Mouse (Mus musculus): ENCODE data around the gene Atp10a. TPM values are rescaled to one million over a fixed set of nuclear protein-coding genes. Genes with fewer than 3 reads are reported as not detected.

Gene Atp10a
- polyA plus RNA-seq, 1 experiment from 2014 or later: 1.5 TPM

DNA sequence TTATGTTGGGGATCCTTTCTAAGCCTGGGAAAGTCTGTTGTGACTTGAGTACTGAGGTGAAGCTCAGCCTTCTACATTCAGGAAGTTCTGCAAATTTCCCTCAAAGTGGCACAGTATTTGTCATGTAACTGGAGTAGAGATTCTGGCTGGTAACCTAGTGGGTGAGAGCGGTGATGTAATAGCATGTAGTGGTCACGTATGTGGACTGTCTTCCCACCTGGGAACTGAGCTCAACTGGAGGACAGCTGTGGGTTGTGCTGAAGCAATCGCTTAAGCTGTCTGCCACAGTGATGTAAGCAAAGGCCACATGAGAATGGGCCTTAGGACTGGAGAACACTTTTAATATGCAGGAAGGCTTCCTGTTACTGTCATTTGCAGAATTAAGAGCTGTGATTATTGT is 60.7 kb downstream of the Atp10a start:
- 0 out of 2 replicates have a peak, but pooled peaks cover 3% of the 10 kb centered on the region for H3K4me1 ChIP-seq (ENCODE audit: control insufficient read depth, insufficient read depth, low read length)
- no peaks in the 10 kb centered on the region for H3K36me3 ChIP-seq (ENCODE audit: control insufficient read depth, insufficient read depth, low read length)
- no peaks in the 10 kb centered on the region for H3K27me3 ChIP-seq (ENCODE audit: control insufficient read depth, insufficient read depth, low read length)
- no peak for ATAC-seq (replicated peaks; ENCODE audit: insufficient number of reproducible peaks, low FRiP score, low TSS enrichment)
- WGBS (ENCODE audit: insufficient replicate concordance): 80% methylated on average over 3 of the region's 3 CpGs
- H3K9me3 ChIP-seq (replicated peaks; ENCODE audit: control insufficient read depth, low read length): no peaks in the 10 kb centered on the region
- H3K4me3 ChIP-seq (ENCODE audit: low read depth, low read length): no peak overlapping the region
- no peak overlapping the region for H3K9ac ChIP-seq (ENCODE audit: low read depth, low read length)
- H3K27ac ChIP-seq (ENCODE audit: low read depth, low read length): no peak overlapping the region
- H3K4me2 ChIP-seq: no peak overlapping the region

- 0 out of 2 replicates have a peak, but pooled peaks cover 3% of the 10 kb centered on the region for H3K4me1 ChIP-seq (ENCODE audit: control insufficient read depth, insufficient read depth, low read length)
- H3K4me3 ChIP-seq (ENCODE audit: low read depth, low read length): no peak overlapping the region
- no peaks in the 10 kb centered on the region for H3K36me3 ChIP-seq (ENCODE audit: control insufficient read depth, insufficient read depth, low read length)
- WGBS (ENCODE audit: insufficient replicate concordance): 78% methylated on average over 2 of the region's 2 CpGs
- no peak for ATAC-seq (replicated peaks; ENCODE audit: insufficient number of reproducible peaks, low FRiP score, low TSS enrichment)
- H3K9me3 ChIP-seq (replicated peaks; ENCODE audit: control insufficient read depth, low read length): no peaks in the 10 kb centered on the region
- H3K9ac ChIP-seq (ENCODE audit: low read depth, low read length): no peak overlapping the region
- H3K4me2 ChIP-seq: no peak overlapping the region
- no peaks in the 10 kb centered on the region for H3K27me3 ChIP-seq (ENCODE audit: control insufficient read depth, insufficient read depth, low read length)
- no peak overlapping the region for H3K27ac ChIP-seq (ENCODE audit: low read depth, low read length)
Observed at GRCm38 (mm10) chr7:58718556-58718955, 62.6 kb downstream of the Atp10a start.

GRCm38 (mm10) chr7:58719218-58719938 is 63.4 kb downstream of the Atp10a start:
- H3K27ac ChIP-seq (ENCODE audit: low read depth, low read length): no peak overlapping the region
- no peak for ATAC-seq (replicated peaks; ENCODE audit: insufficient number of reproducible peaks, low FRiP score, low TSS enrichment)
- 80% methylated on average over 4 of the region's 4 CpGs for WGBS (ENCODE audit: insufficient replicate concordance)
- no peak overlapping the region for H3K9ac ChIP-seq (ENCODE audit: low read depth, low read length)
- no peaks in the 10 kb centered on the region for H3K36me3 ChIP-seq (ENCODE audit: control insufficient read depth, insufficient read depth, low read length)
- no peaks in the 10 kb centered on the region for H3K9me3 ChIP-seq (replicated peaks; ENCODE audit: control insufficient read depth, low read length)
- H3K4me1 ChIP-seq (ENCODE audit: control insufficient read depth, insufficient read depth, low read length): 0 out of 2 replicates have a peak, but pooled peaks cover 3% of the 10 kb centered on the region
- no peak overlapping the region for H3K4me2 ChIP-seq
- no peak overlapping the region for H3K4me3 ChIP-seq (ENCODE audit: low read depth, low read length)
- no peaks in the 10 kb centered on the region for H3K27me3 ChIP-seq (ENCODE audit: control insufficient read depth, insufficient read depth, low read length)

DNA sequence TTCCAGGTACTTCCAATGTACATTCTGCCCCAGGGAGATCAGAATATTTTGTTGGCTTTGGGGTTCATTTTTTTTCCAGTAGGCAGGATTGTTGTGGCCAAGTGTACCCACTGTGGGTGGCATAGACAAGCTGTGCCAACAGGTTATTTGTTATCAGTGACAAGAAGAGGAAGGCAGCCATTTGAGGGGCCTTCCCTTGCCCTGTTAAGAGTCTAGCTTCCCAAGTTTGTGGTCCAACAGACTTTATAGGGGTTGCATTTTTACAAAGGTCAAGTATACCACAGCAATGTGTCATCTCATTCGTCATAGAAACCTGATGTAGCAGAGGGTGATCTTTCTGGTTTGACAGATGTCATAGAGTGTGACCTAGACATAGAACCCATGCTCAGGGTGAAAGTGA is 66.3 kb downstream of the Atp10a start:
- WGBS (ENCODE audit: insufficient replicate concordance): 72% methylated on average over 1 of the region's 1 CpGs
- H3K27ac ChIP-seq (ENCODE audit: low read depth, low read length): no peak overlapping the region
- no peaks in the 10 kb centered on the region for H3K9me3 ChIP-seq (replicated peaks; ENCODE audit: control insufficient read depth, low read length)

DNA sequence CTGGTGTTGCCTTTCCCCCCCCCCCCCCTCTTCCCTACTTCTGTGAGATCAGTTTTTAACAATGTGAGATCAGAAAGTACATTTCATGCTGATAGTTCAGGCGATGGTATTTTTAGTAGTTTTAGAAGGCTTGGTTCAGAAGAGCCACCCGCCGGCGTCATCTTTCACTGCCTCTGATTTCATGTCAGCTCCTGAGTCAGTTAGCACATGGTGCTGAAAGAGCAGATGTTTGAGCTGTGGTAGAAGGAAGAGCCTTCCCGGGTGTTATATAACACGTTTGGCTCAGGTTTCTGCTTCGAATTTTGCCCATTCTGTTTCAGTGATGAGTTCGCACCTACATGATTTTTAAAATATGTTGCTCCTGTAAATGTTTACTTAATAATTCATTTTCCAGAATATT is 74.2 kb downstream of the Atp10a start:
- H3K9ac ChIP-seq (ENCODE audit: low read depth, low read length): no peak overlapping the region
- no peak overlapping the region for H3K27ac ChIP-seq (ENCODE audit: low read depth, low read length)
- H3K9me3 ChIP-seq (replicated peaks; ENCODE audit: control insufficient read depth, low read length): no peaks in the 10 kb centered on the region
- H3K4me3 ChIP-seq (ENCODE audit: low read depth, low read length): no peak overlapping the region
- H3K27me3 ChIP-seq (ENCODE audit: control insufficient read depth, insufficient read depth, low read length): no peaks in the 10 kb centered on the region
- ATAC-seq (replicated peaks; ENCODE audit: insufficient number of reproducible peaks, low FRiP score, low TSS enrichment): no peak
- H3K4me2 ChIP-seq: no peak overlapping the region
- H3K4me1 ChIP-seq (ENCODE audit: control insufficient read depth, insufficient read depth, low read length): peaks cover 20% of the 10 kb centered on the region
- H3K36me3 ChIP-seq (ENCODE audit: control insufficient read depth, insufficient read depth, low read length): no peaks in the 10 kb centered on the region
- 28% methylated on average over 8 of the region's 8 CpGs for WGBS (ENCODE audit: insufficient replicate concordance)

More for the DNA sequence above, 66.3 kb downstream of the Atp10a start:
- Histone ChIP-seq H3K4me3 (ENCODE audit: low read depth, low read length) (no peak overlapping the region), H3K36me3 (ENCODE audit: control insufficient read depth, insufficient read depth, low read length) (no peaks in the 10 kb centered on the region), H3K4me1 (ENCODE audit: control insufficient read depth, insufficient read depth, low read length) (no peaks in the 10 kb centered on the region), H3K27me3 (ENCODE audit: control insufficient read depth, insufficient read depth, low read length) (no peaks in the 10 kb centered on the region), H3K4me2 (no peak overlapping the region), H3K9ac (ENCODE audit: low read depth, low read length) (no peak overlapping the region)
- ATAC-seq (replicated peaks; ENCODE audit: insufficient number of reproducible peaks, low FRiP score, low TSS enrichment): no peak

GRCm38 (mm10) chr7:58730831-58731230 is 74.9 kb downstream of the Atp10a start:
- Histone ChIP-seq H3K27ac (ENCODE audit: low read depth, low read length) (no peak overlapping the region), H3K9me3 (replicated peaks; ENCODE audit: control insufficient read depth, low read length) (no peaks in the 10 kb centered on the region), H3K9ac (ENCODE audit: low read depth, low read length) (no peak overlapping the region), H3K4me3 (ENCODE audit: low read depth, low read length) (no peak overlapping the region), H3K27me3 (ENCODE audit: control insufficient read depth, insufficient read depth, low read length) (no peaks in the 10 kb centered on the region), H3K36me3 (ENCODE audit: control insufficient read depth, insufficient read depth, low read length) (no peaks in the 10 kb centered on the region), H3K4me2 (no peak overlapping the region), H3K4me1 (ENCODE audit: control insufficient read depth, insufficient read depth, low read length) (peaks cover 20% of the 10 kb centered on the region)
- WGBS (ENCODE audit: insufficient replicate concordance): 18% methylated on average over 1 of the region's 1 CpGs
- no peak for ATAC-seq (replicated peaks; ENCODE audit: insufficient number of reproducible peaks, low FRiP score, low TSS enrichment)

- Histone ChIP-seq H3K9ac (ENCODE audit: low read depth, low read length) (no peak overlapping the region), H3K27me3 (ENCODE audit: control insufficient read depth, insufficient read depth, low read length) (no peaks in the 10 kb centered on the region), H3K27ac (ENCODE audit: low read depth, low read length) (no peak overlapping the region), H3K4me1 (ENCODE audit: control insufficient read depth, insufficient read depth, low read length) (peaks cover 20% of the 10 kb centered on the region), H3K36me3 (ENCODE audit: control insufficient read depth, insufficient read depth, low read length) (no peaks in the 10 kb centered on the region), H3K4me3 (ENCODE audit: low read depth, low read length) (no peak overlapping the region), H3K4me2 (no peak overlapping the region), H3K9me3 (replicated peaks; ENCODE audit: control insufficient read depth, low read length) (no peaks in the 10 kb centered on the region)
- WGBS (ENCODE audit: insufficient replicate concordance): 54% methylated on average over 6 of the region's 6 CpGs
- ATAC-seq (replicated peaks; ENCODE audit: insufficient number of reproducible peaks, low FRiP score, low TSS enrichment): no peak
Observed at GRCm38 (mm10) chr7:58732406-58732805, 76.4 kb downstream of the Atp10a start.

- H3K4me1 ChIP-seq (ENCODE audit: control insufficient read depth, insufficient read depth, low read length): peaks cover 20% of the 10 kb centered on the region
- H3K27ac ChIP-seq (ENCODE audit: low read depth, low read length): no peak overlapping the region
- ATAC-seq (replicated peaks; ENCODE audit: insufficient number of reproducible peaks, low FRiP score, low TSS enrichment): no peak
- H3K36me3 ChIP-seq (ENCODE audit: control insufficient read depth, insufficient read depth, low read length): no peaks in the 10 kb centered on the region
- no peak overlapping the region for H3K4me2 ChIP-seq
- no peaks in the 10 kb centered on the region for H3K27me3 ChIP-seq (ENCODE audit: control insufficient read depth, insufficient read depth, low read length)
- no peak overlapping the region for H3K9ac ChIP-seq (ENCODE audit: low read depth, low read length)
- 45% methylated on average over 6 of the region's 6 CpGs for WGBS (ENCODE audit: insufficient replicate concordance)
- H3K9me3 ChIP-seq (replicated peaks; ENCODE audit: control insufficient read depth, low read length): no peaks in the 10 kb centered on the region
- H3K4me3 ChIP-seq (ENCODE audit: low read depth, low read length): no peak overlapping the region
Observed at GRCm38 (mm10) chr7:58733490-58733901, 77.5 kb downstream of the Atp10a start.
